In genomic region chr1:161071272-161071620, GRCm38 (mm10) we compare ENCODE assay signal across 8 mouse cellular contexts. TPM values are rescaled to one million over a fixed set of nuclear protein-coding genes. Genes with fewer than 3 reads are reported as not detected.
A peak's percentile ranks its signal among the peaks of the same experiment; 100 is the strongest.
DNase-seq lines count a peak whose midpoint lies in the region; ATAC-seq and TF ChIP-seq lines count a peak whose summit lies in the region.

No protein-coding gene starts in this region.

- H3K36me3 ChIP-seq in intestine, embryonic 15.5 days: no peaks in the 10 kb centered on the region

- peak overlapping the region; percentile 77 for H3K9ac ChIP-seq in intestine, embryonic 15.5 days

- ATAC-seq in intestine, embryonic 15.5 days: no peak

- peak overlapping the region; percentile 78 for H3K4me2 ChIP-seq in intestine, embryonic 15.5 days (replicated peaks)

- intact Hi-C loops in left cerebral cortex, adult 2 months (cut with DNase I): loop anchor here (2.0 kb wide), 2 partner anchors 36 to 60 kb away; partner anchors contain the start of genes Klhl20 and Zbtb37

- no peak for TF ChIP-seq CTCF in left cerebral cortex, adult 2 months (IDR thresholded peaks at IDR 0.05)
- TF ChIP-seq CTCF in cortical plate, adult 2 months (IDR thresholded peaks at IDR 0.05; ENCODE audit: extremely low read depth, insufficient read depth, low read length): no peak

- no peak for TF ChIP-seq POLR2A in cortical plate, adult 2 months (IDR thresholded peaks at IDR 0.05; ENCODE audit: extremely low read depth, insufficient read depth, low read length)

- H3K9me3 ChIP-seq in intestine, embryonic 15.5 days: no peaks in the 10 kb centered on the region

- no peak overlapping the region for H3K27ac ChIP-seq in left cerebral cortex, adult 2 months
- H3K27ac ChIP-seq in cortical plate, adult 2 months (ENCODE audit: insufficient read depth, low read length): no peak overlapping the region
- peak overlapping the region; percentile 75; the same call in 1 of the 2 replicates for H3K27ac ChIP-seq in intestine, embryonic 15.5 days

- peaks cover 1% of the 10 kb centered on the region; the same call in 1 of the 2 replicates for H3K4me1 ChIP-seq in cortical plate, adult 2 months (ENCODE audit: control insufficient read depth, insufficient read depth, low read length)
- peaks cover 20% of the 10 kb centered on the region for H3K4me1 ChIP-seq in intestine, embryonic 15.5 days (replicated peaks)

- peak overlapping the region; percentile 77 for H3K4me3 ChIP-seq in left cerebral cortex, adult 2 months
- peak overlapping the region; percentile 60 for H3K4me3 ChIP-seq in cortical plate, adult 2 months (ENCODE audit: insufficient read depth, low read length)
- H3K4me3 ChIP-seq in intestine, embryonic 15.5 days (replicated peaks): peak overlapping the region; percentile 79

- no peak for DNase-seq in left cerebral cortex, adult 2 months (ENCODE audit: extremely low spot score in 1 of 2, low spot score in 2 of 2)
- DNase-seq in left cerebral cortex, adult 9 months (ENCODE audit: low spot score in 2 of 2): no peak
- DNase-seq in natural killer cell, adult 2 months (ENCODE audit: low spot score in 2 of 2): peak; percentile 12 to 35
- no peak for DNase-seq in frontal cortex, postnatal 10 days (ENCODE audit: low spot score in 2 of 2)
- DNase-seq in right cerebral cortex, postnatal 14 days: no peak
- DNase-seq in left cerebral cortex, adult 11 months (ENCODE audit: low spot score): no peak

- WGBS in intestine, embryonic 15.5 days: 0% methylated on average over 12 of the region's 12 CpGs

- H3K27me3 ChIP-seq in intestine, embryonic 15.5 days (replicated peaks): no peaks in the 10 kb centered on the region

RNA-seq across cellular contexts. Expression of gene Cenpl, which starts 0.7 kb away (rescaled TPM):
- 1 to 10 TPM; 1.4 TPM for total RNA-seq in left cerebral cortex, adult 2 months (2021)
- 0.98 and 1.7 TPM in 2 replicates for polyA plus RNA-seq in cortical plate, adult 2 months (2012; rRNA removed)
- 23.9 and 27.5 TPM in 2 replicates for polyA plus RNA-seq in intestine, embryonic 15.5 days (2015; fragmentation: Nextera tagmentation; extraction: Ambion mirVana)

RNA-seq across cellular contexts. Expression of gene Dars2, which starts 0.8 kb away (rescaled TPM):
- total RNA-seq in left cerebral cortex, adult 2 months (2021): 10 to 100 TPM; 20.0 to 20.9 TPM
- polyA plus RNA-seq in cortical plate, adult 2 months (2012; rRNA removed): 25.0 and 26.2 TPM in 2 replicates
- 44.9 and 46.9 TPM in 2 replicates for polyA plus RNA-seq in intestine, embryonic 15.5 days (2015; fragmentation: Nextera tagmentation; extraction: Ambion mirVana)

RNA-seq across cellular contexts. Expression of gene Zbtb37, which starts 36.6 kb away (rescaled TPM):
- 10 to 100 TPM; 18.2 to 20.0 TPM for total RNA-seq in left cerebral cortex, adult 2 months (2021)
- 4.8 and 5.1 TPM in 2 replicates for polyA plus RNA-seq in cortical plate, adult 2 months (2012; rRNA removed)
- polyA plus RNA-seq in intestine, embryonic 15.5 days (2015; fragmentation: Nextera tagmentation; extraction: Ambion mirVana): 6.0 and 8.3 TPM in 2 replicates

Comparison
In these comparisons a context has a peak if more than half of its experiments do, and no peak if none do; other contexts are left out.
1. DNase-seq: peak in natural killer cell, adult 2 months (2 of 2); none in left cerebral cortex, adult 2 months (0 of 2), left cerebral cortex, adult 9 months (0 of 2), frontal cortex, postnatal 10 days (0 of 2), right cerebral cortex, postnatal 14 days (single experiment) and left cerebral cortex, adult 11 months (single experiment).
2. Peak in every context shown above with its lines, with median percentiles within 50 percentile points of each other: H3K4me3 ChIP-seq.